Mouse (Mus musculus): ENCODE measurements at regions not wholly inside any gene's neighbourhood (a gene's known extent, or its start where the extent isn't known, plus 50 kb on each side); places are given as distances from the start of the nearest gene placed in this dataset.

GRCm38 (mm10) chr12:25763061-25763460, 652.0 kb downstream of the Rnf144a start:
- DNase-seq, result no peak
- no peak overlapping the region for H3K4me3 ChIP-seq
- intact Hi-C loops (cut with DNase I), result no loop called here
- H3K27ac ChIP-seq, result no peak overlapping the region
- no peak for TF ChIP-seq CTCF (IDR thresholded peaks at IDR 0.05)

DNA sequence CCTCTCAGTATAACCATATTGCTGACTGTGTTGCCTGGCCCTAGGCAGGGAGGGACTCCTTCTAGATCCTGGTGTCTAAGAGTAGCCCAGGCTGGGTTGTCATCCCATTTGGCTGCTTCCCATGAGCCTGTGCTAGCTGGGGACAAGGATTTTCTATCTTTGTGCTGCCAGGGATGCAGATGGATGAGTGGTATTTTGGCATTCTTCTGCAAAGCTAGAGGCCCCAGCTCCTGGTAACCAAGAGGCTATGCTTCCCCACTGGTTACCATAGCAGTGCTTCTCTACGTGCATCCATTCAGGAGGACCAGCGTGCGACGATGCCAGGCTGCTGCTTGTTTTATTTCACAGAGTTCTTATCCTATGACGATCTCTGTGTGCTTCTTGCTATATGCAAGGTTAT, 658.0 kb downstream of the Rnf144a start:
- no peak for DNase-seq
- no peak for TF ChIP-seq CTCF (IDR thresholded peaks at IDR 0.05)
- no peak overlapping the region for H3K27ac ChIP-seq
- H3K4me3 ChIP-seq, result no peak overlapping the region
- intact Hi-C loops (cut with DNase I), result no loop called here

GRCm38 (mm10) chr12:25733801-25734200, 636.9 kb upstream of the Id2 start:
- Histone ChIP-seq H3K27ac (no peak overlapping the region), H3K4me3 (no peak overlapping the region)
- intact Hi-C loops (cut with DNase I), result no loop called here
- DNase-seq, result no peak
- TF ChIP-seq CTCF (IDR thresholded peaks at IDR 0.05), result no peak

GRCm38 (mm10) chr12:25725774-25726173, 628.8 kb upstream of the Id2 start:
- no peak for TF ChIP-seq CTCF (IDR thresholded peaks at IDR 0.05)
- no peak for DNase-seq
- Histone ChIP-seq H3K27ac (no peak overlapping the region), H3K4me3 (no peak overlapping the region)
- intact Hi-C loops (cut with DNase I), result no loop called here

DNA sequence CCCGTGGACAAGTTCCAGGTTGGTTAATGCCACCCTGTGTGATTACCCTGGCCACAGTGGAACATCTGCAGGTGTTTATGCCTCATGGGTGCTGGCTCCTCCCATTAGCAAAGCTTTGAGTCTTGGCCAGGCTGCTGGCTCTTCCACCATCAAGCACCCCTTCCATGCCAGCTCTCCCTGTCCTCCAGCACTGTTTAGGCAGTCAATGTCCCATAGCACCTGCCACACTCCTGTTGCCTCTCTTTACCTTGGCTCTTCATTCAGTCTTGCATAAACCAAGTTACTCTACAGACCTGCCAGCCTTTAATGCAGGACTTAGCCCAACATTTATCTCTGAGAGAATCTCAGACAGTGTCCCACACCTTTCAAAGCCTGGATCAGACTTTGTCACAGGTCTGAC, 614.2 kb upstream of the Id2 start:
- intact Hi-C loops (cut with DNase I), result no loop called here
- DNase-seq, result no peak

GRCm38 (mm10) chr12:25703023-25703400, 606.1 kb upstream of the Id2 start:
- no peak for TF ChIP-seq CTCF (IDR thresholded peaks at IDR 0.05)

More for the DNA sequence above, 614.2 kb upstream of the Id2 start:
- Histone ChIP-seq H3K4me3 (no peak overlapping the region), H3K27ac (no peak overlapping the region)
- no peak for TF ChIP-seq CTCF (IDR thresholded peaks at IDR 0.05)

DNA sequence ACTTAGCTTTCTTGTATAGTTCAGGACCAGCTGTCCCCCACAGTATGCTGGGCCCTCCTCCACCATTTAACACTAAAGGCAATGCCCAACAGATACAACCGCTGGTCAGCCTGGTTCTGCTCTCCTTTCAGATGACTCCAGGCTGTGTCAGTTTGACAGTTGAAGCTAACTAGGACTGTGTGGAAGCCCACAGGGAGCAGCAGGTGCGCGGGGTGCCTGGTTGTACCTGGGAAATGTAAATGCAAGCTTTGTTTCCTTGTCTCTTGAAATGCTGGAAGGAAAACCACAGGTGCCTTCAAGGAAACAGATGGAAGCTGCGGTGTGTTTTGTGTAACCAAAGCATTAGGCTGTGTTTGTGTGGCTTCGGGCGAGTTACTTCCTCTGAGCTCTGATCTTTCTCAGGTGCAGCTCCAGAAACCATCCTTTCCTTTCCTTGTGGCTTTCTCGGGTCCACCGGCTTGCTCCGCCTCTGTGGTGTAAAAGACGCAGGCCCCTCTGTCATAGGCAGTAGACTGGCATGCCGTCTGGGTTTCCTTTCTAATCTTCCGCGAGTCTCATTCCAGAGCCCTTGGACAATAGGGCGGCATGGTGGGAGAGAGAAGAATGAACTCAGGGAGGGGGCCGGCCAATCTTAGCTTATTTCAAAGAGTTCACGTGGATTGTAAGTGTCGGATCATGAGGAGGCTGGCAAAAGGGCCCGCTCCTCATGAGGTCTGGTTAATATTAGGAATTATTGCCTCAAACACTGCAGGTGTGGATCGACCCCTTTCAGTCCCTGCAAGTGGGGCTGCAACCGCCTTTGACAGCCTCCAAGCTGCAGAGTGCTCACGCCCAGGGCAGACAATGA, 605.5 kb upstream of the Id2 start:
- intact Hi-C loops (cut with DNase I), result no loop called here
- TF ChIP-seq CTCF (IDR thresholded peaks at IDR 0.05), result no peak

More at GRCm38 (mm10) chr12:25703023-25703400, 606.1 kb upstream of the Id2 start:
- intact Hi-C loops (cut with DNase I), result no loop called here
- H3K27ac ChIP-seq, result no peak overlapping the region
- no peak overlapping the region for H3K4me3 ChIP-seq
- no peak for DNase-seq

DNA sequence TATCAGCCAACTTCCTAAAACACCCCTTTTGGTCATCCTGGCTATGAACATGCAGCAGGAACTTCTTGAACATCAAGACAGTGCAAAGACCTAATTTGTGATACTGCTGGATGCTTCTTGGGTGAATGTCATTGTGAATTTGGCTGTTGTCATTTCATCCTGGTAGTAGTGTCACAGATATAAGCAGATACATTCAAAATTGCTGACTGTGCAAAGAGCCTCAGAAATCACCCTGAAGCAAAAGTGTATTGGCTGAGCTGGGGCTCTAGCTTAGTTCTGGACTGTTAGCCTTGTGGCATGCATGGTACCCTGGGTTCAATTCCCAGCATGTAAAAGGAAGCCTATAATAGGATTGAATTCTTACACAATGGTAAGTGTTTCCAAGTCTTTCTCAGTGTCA, 590.1 kb upstream of the Id2 start:
- Histone ChIP-seq H3K4me3 (no peak overlapping the region), H3K27ac (no peak overlapping the region)
- intact Hi-C loops (cut with DNase I), result no loop called here
- no peak for TF ChIP-seq CTCF (IDR thresholded peaks at IDR 0.05)
- no peak for DNase-seq

More for the DNA sequence above, 605.5 kb upstream of the Id2 start:
- H3K27ac ChIP-seq, result no peak overlapping the region
- no peak overlapping the region for H3K4me3 ChIP-seq
- no peak for DNase-seq

DNA sequence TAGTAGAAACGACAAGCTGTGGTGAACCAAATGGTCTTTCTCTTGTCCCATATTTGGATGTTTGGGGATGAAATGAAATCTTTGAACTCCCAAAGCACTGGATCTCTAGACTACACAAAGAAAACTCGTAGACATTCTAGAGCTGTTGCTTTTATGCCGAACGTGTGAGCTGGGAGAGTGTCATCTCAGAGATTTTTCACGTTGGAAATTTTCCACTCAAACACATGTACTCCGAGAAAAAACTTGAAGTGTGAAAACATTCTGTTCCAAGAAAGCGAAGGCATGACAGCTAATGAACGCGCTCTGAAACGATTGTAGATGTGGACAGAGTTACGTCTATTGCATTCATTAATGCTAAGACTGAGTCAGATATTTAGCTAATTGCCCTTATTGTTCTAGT, 579.7 kb upstream of the Id2 start:
- H3K27ac ChIP-seq, result no peak overlapping the region
- no peak for DNase-seq
- no peak overlapping the region for H3K4me3 ChIP-seq
- intact Hi-C loops (cut with DNase I), result no loop called here
- TF ChIP-seq CTCF (IDR thresholded peaks at IDR 0.05), result no peak

- TF ChIP-seq CTCF (IDR thresholded peaks at IDR 0.05), result no peak
- intact Hi-C loops (cut with DNase I), result no loop called here
- H3K27ac ChIP-seq, result no peak overlapping the region
- no peak for DNase-seq
- H3K4me3 ChIP-seq, result no peak overlapping the region
Measured at GRCm38 (mm10) chr12:25668336-25668735, 571.4 kb upstream of the Id2 start.

GRCm38 (mm10) chr12:25654456-25654855, 557.5 kb upstream of the Id2 start:
- intact Hi-C loops (cut with DNase I), result no loop called here
- no peak for DNase-seq
- TF ChIP-seq CTCF (IDR thresholded peaks at IDR 0.05), result no peak
- Histone ChIP-seq H3K4me3 (no peak overlapping the region), H3K27ac (no peak overlapping the region)

- TF ChIP-seq CTCF (IDR thresholded peaks at IDR 0.05), result no peak
- Histone ChIP-seq H3K27ac (no peak overlapping the region), H3K4me3 (no peak overlapping the region)
- no peak for DNase-seq
- intact Hi-C loops (cut with DNase I), result no loop called here
Measured at GRCm38 (mm10) chr12:25650237-25650636, 553.3 kb upstream of the Id2 start.

DNA sequence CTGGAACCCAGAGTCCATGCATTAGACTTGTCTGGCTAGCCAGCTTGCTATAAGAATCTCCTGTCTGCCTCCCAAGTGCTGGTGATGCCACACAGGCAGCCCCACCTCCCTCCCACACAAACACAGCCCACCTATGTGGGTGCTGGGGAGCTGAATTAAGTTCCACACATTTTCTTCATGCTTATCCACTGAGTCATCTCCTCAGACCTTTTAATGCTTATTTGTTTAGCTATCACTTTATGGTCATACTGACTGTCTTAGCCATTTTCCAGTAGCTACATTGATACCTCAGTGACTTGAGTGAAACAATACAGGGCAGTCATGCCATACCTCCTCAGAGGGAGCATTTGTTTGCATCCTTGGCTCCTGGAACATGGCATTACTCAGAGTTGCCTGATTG, 531.1 kb upstream of the Id2 start:
- DNase-seq, result no peak
- Histone ChIP-seq H3K27ac (no peak overlapping the region), H3K4me3 (no peak overlapping the region)
- intact Hi-C loops (cut with DNase I), result no loop called here
- no peak for TF ChIP-seq CTCF (IDR thresholded peaks at IDR 0.05)

DNA sequence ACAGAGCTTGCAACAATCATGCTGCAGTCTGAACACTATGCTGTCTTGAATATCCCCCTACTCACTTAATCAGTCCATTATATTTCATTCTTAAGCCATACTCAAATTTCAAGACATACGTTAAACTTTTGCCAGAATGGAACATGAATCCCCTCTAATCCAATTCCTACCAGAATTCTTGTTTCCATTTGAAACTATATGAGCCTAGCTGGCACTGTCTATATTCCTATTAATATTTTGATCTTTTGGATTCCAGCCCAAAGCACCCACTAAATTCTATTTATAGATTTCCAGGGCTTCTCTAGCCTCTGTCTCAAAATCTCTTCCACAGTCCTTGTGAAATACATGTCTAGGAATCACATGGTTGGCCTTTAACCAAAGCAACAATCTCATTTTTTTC, 528.9 kb upstream of the Id2 start:
- TF ChIP-seq CTCF (IDR thresholded peaks at IDR 0.05), result no peak
- no peak overlapping the region for H3K27ac ChIP-seq

More for the DNA sequence above, 528.9 kb upstream of the Id2 start:
- DNase-seq, result no peak
- intact Hi-C loops (cut with DNase I), result no loop called here
- H3K4me3 ChIP-seq, result no peak overlapping the region

Data from gastrocnemius, adult 2 months (tissue).